Mouse (Mus musculus) lung, postnatal 0 days (tissue): Measurements from ENCODE around the gene Adprh. TPM values are rescaled to one million over a fixed set of nuclear protein-coding genes. Genes with fewer than 3 reads are reported as not detected.
A peak's percentile ranks its signal among the peaks of the same experiment; 100 is the strongest.

Source experiments
- ATAC-seq: fragments of 200-750 bp; cut with Nextera tagmentation; 2 replicates; pipeline ENCODE4 v1.8.0; 2017; ENCODE audit warnings: moderate library complexity
- DNase-seq: peaks from one replicate; pipeline ENCODE4 v3.0.0-alpha.2; 2016; ENCODE audit warnings: low spot score
- H3K27ac ChIP-seq: fragments of 300-500 bp; sonication (generic); 2 replicates; pipeline ENCODE4 v1.5.1; 2014; ENCODE audit warnings: antibody characterized with exemption, mild to moderate bottlenecking, low read length, mixed read lengths
- H3K27me3 ChIP-seq: fragments of 300-500 bp; sonication (generic); replicated peaks from 2 replicates; pipeline ENCODE4 v1.6.1; 2014; ENCODE audit warnings: low read length, mixed read lengths; ENCODE audit not compliant: insufficient read depth
- H3K36me3 ChIP-seq: fragments of 300-500 bp; sonication (generic); 2 replicates; pipeline ENCODE4 v1.6.1; 2014; ENCODE audit warnings: low read length, mixed read lengths; ENCODE audit not compliant: insufficient read depth
- H3K4me1 ChIP-seq: fragments of 300-500 bp; sonication (generic); 2 replicates; pipeline ENCODE4 v1.6.1; 2014; ENCODE audit warnings: antibody characterized with exemption, low read depth, low read length, mixed read lengths; ENCODE audit not compliant: insufficient read depth
- H3K4me2 ChIP-seq: fragments of 300-500 bp; sonication (generic); replicated peaks from 2 replicates; pipeline ENCODE4 v1.6.1; 2014; ENCODE audit warnings: low read depth, mild to moderate bottlenecking, low read length, moderate library complexity, mixed read lengths
- H3K4me3 ChIP-seq: fragments of 300-500 bp; sonication (generic); 2 replicates; pipeline ENCODE4 v1.5.1; 2014; ENCODE audit warnings: low read depth, low read length
- H3K9ac ChIP-seq: fragments of 300-500 bp; sonication (generic); replicated peaks from 2 replicates; pipeline ENCODE4 v1.6.1; 2014; ENCODE audit warnings: low read depth, mild to moderate bottlenecking
- H3K9me3 ChIP-seq: fragments of 300-500 bp; sonication (generic); 2 replicates; pipeline ENCODE4 v1.6.1; 2016; ENCODE audit warnings: low read length, mixed read lengths
- CTCF ChIP-seq: IDR thresholded peaks from 2 replicates; pipeline ENCODE4 v1.5.1; 2016; ENCODE audit warnings: antibody characterized with exemption, mild to moderate bottlenecking
- EP300 ChIP-seq: IDR thresholded peaks from 2 replicates; pipeline ENCODE4 v1.6.1; 2016; ENCODE audit warnings: antibody characterized with exemption, mild to moderate bottlenecking, control low read depth
- WGBS: fragments of 180-500 bp; shearing (Covaris S2); extraction: QIAGEN DNeasy Blood & Tissue Kit; methylation state at CpG from one replicate; pipeline ENCODE4 v1.1.7; 2014; 5-methylcytosine and 5-hydroxymethylcytosine counted together
- polyA plus RNA-seq: library from polyadenylated mRNA; unstranded; fragments of >200 nt; fragmentation: Nextera tagmentation; extraction: Ambion mirVana; gene quantifications from 2 replicates; pipeline ENCODE4 v1.2.1, GENCODE M21; 2015

Gene Adprh
- polyA plus RNA-seq, 1 experiment from 2014 or later: 59.9 TPM

DNA sequence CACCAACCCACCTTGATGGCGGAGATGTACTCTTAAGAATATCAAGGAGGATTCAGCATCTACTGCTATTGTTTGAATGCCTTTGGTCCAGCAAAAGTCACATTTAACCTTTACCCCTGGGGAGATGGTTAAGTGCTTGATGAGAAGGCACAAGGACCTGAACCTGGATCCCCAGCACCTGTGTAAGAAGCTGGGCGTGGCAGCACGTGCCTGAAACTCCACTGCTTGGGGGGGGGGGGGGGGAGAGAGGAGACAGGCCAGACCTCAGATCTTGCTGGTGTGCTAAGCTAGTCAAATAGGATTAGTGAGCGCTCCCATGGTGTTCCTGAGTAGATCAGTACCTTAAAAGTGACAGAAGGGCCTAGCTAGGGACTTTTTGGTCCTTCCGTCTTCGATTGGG is 51.0 kb downstream of the Adprh start:
- H3K4me2 ChIP-seq: no peak overlapping the region
- ATAC-seq: no peak
- H3K4me3 ChIP-seq: no peak overlapping the region
- 86% methylated on average over 5 of the region's 6 CpGs for WGBS
- no peak overlapping the region for H3K27ac ChIP-seq
- peaks cover 7% of the 10 kb centered on the region; the same call in 1 of the 2 replicates for H3K4me1 ChIP-seq
- H3K9ac ChIP-seq: no peak overlapping the region
- no peaks in the 10 kb centered on the region for H3K36me3 ChIP-seq
- H3K9me3 ChIP-seq: no peaks in the 10 kb centered on the region
- no peak for TF ChIP-seq CTCF
- no peak for TF ChIP-seq EP300
- no peak for DNase-seq
- H3K27me3 ChIP-seq: no peaks in the 10 kb centered on the region

DNA sequence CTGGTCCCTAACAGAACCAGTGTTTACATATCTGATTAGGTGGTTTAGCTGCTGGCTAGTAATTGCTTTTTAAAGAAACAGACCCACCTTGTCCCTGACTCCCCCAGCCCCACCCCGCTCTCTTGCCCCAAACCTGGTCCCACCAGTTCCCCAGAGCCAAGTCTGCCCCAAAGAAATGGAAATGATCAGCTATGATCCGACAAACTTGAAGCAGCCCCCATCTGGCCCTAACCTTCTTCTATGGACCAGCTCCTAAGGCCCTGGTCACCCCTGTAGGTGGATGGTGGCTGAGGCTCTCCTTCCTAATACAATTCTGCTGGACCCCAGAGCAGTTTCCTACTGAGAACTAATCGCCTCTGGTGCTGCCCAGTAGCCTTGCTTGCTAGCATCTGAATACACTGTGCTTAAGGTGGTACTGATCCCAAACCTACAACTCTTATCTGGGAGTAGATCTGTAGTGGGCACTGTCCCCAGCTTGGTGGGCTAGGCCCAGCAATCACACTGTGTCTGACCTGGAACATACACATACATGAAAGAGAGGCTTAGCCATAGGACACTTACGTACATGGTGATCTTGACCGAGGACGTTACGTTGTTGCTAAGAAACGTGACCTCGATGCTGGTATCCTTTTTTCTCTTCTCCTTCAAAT is 52.1 kb downstream of the Adprh start:
- no peak overlapping the region for H3K27ac ChIP-seq
- DNase-seq (no peak), ATAC-seq (no peak)
- no peaks in the 10 kb centered on the region for H3K9me3 ChIP-seq
- peaks cover 7% of the 10 kb centered on the region; the same call in 1 of the 2 replicates for H3K4me1 ChIP-seq
- no peaks in the 10 kb centered on the region for H3K27me3 ChIP-seq
- H3K4me3 ChIP-seq: peak overlapping the region; percentile 10; the same call in 1 of the 2 replicates
- 70% methylated on average over 9 of the region's 9 CpGs for WGBS
- H3K36me3 ChIP-seq: no peaks in the 10 kb centered on the region
- TF ChIP-seq EP300 (no peak), CTCF (no peak)
- H3K9ac ChIP-seq: peak overlapping the region; percentile 36; the same call in 1 of the 2 replicates
- H3K4me2 ChIP-seq: peak overlapping the region; percentile 54

DNA sequence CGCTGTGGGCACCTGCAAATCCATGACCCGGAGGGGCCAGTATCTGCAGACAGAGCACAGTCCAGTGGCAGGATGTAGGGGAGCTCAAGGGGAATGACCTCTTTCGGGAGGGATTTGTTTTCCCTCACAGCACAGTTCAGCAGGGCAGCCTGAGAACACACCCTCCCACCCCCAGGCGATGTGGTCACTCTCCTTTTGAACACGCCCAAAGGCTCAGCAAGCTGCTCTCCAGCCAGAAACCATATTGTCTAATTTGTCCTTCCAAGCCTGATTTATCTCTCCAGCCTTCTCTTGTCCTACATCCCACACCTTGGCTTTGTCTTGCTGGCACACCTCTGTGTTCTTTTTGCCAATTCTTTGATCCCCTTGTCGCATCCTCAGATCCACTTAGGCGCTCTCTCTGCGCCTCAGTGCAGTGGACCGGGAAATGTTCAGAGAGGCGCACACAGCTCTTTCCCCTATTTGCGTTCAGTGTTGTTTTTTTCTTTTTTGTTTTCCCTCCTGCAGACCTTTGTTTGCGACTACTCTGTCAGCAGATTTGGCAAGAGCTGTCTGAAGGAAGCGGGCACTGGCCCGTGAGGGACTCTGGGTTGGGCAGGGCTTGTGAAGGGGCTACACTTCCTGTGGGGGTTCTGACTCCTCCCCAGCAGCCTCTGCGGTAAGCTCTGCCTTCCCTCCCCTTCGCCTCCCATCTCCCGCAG is 52.8 kb downstream of the Adprh start:
- peak overlapping the region; percentile 36; the same call in 1 of the 2 replicates for H3K9ac ChIP-seq
- peak; percentile 81 for ATAC-seq
- 13% methylated on average over 17 of the region's 17 CpGs for WGBS
- H3K4me1 ChIP-seq: peaks cover 7% of the 10 kb centered on the region; the same call in 1 of the 2 replicates
- H3K9me3 ChIP-seq: no peaks in the 10 kb centered on the region
- no peaks in the 10 kb centered on the region for H3K36me3 ChIP-seq
- DNase-seq: peak; percentile 84
- TF ChIP-seq CTCF (no peak), EP300 (peak; percentile 43; the same call in 1 of the 2 replicates)
- H3K27me3 ChIP-seq: no peaks in the 10 kb centered on the region
- H3K27ac ChIP-seq: peak overlapping the region; percentile 66
- peak overlapping the region; percentile 10; the same call in 1 of the 2 replicates for H3K4me3 ChIP-seq
- H3K4me2 ChIP-seq: peak overlapping the region; percentile 54

DNA sequence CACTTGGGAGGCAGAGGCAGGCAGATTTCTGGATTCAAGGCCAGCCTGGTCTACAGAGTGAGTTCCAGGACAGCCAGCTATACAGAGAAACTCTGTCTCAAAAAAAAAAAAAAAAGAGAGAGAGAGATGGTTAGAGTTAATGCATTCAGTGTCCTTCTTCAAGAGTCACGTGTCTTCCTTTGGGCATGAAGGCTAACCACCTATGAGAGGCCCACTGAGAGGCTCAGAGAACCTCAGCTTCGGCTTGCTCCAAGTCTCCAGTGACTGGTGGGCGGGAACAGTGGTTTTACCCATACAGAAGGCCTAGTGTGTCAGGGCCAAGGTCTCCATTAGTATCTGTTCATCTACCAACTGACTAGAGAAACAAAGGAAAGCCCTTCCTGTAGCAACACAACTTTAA is 53.4 kb downstream of the Adprh start:
- no peak for TF ChIP-seq CTCF
- TF ChIP-seq EP300: no peak
- H3K4me1 ChIP-seq: peaks cover 7% of the 10 kb centered on the region; the same call in 1 of the 2 replicates
- 64% methylated on average over 3 of the region's 3 CpGs for WGBS
- no peak overlapping the region for H3K9ac ChIP-seq
- no peak overlapping the region for H3K4me3 ChIP-seq
- no peaks in the 10 kb centered on the region for H3K9me3 ChIP-seq
- H3K4me2 ChIP-seq: 0 out of 2 replicates have a peak overlapping the region, but pooled peaks have one; percentile 54
- no peaks in the 10 kb centered on the region for H3K36me3 ChIP-seq
- no peak for DNase-seq
- H3K27ac ChIP-seq: peak overlapping the region; percentile 66
- ATAC-seq: peak; percentile 3; the same call in 1 of the 2 replicates
- no peaks in the 10 kb centered on the region for H3K27me3 ChIP-seq

DNA sequence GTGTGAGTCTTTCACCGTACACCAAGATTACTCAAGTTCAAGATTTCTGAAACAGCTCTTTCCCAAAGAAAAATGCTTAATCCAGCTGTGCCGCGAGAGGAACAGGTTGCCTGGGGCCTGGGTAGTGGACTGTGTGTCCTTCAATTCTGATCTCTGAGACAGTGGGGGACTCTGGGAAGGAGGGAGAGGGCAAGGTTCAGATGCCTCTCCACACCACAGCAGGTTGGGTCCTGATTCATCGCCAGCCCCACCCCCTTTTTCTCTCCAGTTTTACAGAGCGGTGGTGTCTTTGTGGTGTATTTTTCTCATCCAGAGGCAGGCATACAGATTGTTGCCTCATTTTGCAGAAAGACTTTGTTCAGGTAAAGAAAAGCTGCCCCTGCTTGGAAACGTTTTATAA is 54.2 kb downstream of the Adprh start:
- TF ChIP-seq EP300 (no peak), CTCF (no peak)
- H3K9me3 ChIP-seq: no peaks in the 10 kb centered on the region
- no peak overlapping the region for H3K27ac ChIP-seq
- H3K9ac ChIP-seq: no peak overlapping the region
- H3K27me3 ChIP-seq: no peaks in the 10 kb centered on the region
- ATAC-seq (no peak), DNase-seq (no peak)
- WGBS: 88% methylated on average over 6 of the region's 6 CpGs
- H3K4me1 ChIP-seq: peaks cover 7% of the 10 kb centered on the region; the same call in 1 of the 2 replicates
- no peaks in the 10 kb centered on the region for H3K36me3 ChIP-seq
- H3K4me2 ChIP-seq: no peak overlapping the region
- H3K4me3 ChIP-seq: no peak overlapping the region

DNA sequence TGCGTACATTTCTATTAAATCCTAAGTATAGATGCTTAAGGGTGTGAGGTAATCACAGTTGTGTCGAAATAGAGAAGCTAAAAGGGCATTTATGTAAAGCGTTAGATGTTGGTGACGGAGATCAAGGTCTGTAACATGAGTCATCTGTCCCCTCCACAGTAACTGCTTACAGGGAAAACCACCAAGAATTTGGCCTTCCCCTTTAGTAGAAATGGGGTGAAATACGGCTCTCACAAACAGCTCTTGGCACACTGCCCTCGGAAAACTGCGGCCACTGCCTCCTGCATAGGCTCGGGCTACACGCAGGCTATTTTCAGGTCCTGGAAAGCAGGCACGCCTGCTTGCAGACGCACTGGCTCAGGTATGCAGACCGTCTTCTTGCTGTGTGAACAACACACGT is 56.3 kb downstream of the Adprh start:
- ATAC-seq: peak; percentile 76

More for the DNA sequence above, 56.3 kb downstream of the Adprh start:
- no peak overlapping the region for H3K9ac ChIP-seq
- peak; percentile 96 for DNase-seq
- H3K36me3 ChIP-seq: no peaks in the 10 kb centered on the region
- TF ChIP-seq EP300 (peak; percentile 89), CTCF (no peak)
- 16% methylated on average over 13 of the region's 13 CpGs for WGBS
- H3K4me1 ChIP-seq: peaks cover 7% of the 10 kb centered on the region; the same call in 1 of the 2 replicates
- no peak overlapping the region for H3K4me3 ChIP-seq
- H3K4me2 ChIP-seq: peak overlapping the region; percentile 29
- no peaks in the 10 kb centered on the region for H3K9me3 ChIP-seq
- H3K27me3 ChIP-seq: no peaks in the 10 kb centered on the region
- H3K27ac ChIP-seq: no peak overlapping the region
